Mouse (Mus musculus) MEL (cell line): Measurements from ENCODE around the gene Pld4. TPM values are rescaled to one million over a fixed set of nuclear protein-coding genes. Genes with fewer than 3 reads are reported as not detected.

Source experiments
- DNase-seq: peaks from one replicate; pipeline ENCODE4 v3.0.0; 2011; ENCODE audit warnings: low read depth, low spot score
- H3K27ac ChIP-seq: 2 replicates; pipeline ENCODE4 v1.5.1; 2012; ENCODE audit warnings: low read depth, mild to moderate bottlenecking, control low read depth, low read length, moderate library complexity; ENCODE audit not compliant: control insufficient read depth
- H3K27me3 ChIP-seq, 2 experiments: fragments of 150-350 bp in 1 of 2; sonication (generic) in 1 of 2; 2 replicates each; pipeline ENCODE4 v1.6.1; 2012; ENCODE audit warnings: low read length in 2 of 2, mild to moderate bottlenecking in 2 of 2, improper control_type of control experiment in 1 of 2, moderate library complexity in 1 of 2; ENCODE audit not compliant: insufficient read depth in 2 of 2, control insufficient read depth in 1 of 2
- H3K36me3 ChIP-seq, 2 experiments: 2 replicates each; pipeline ENCODE4 v1.6.1; 2012 to 2014; ENCODE audit warnings: low read length in 2 of 2, improper control_type of control experiment in 1 of 2, inconsistent platforms in 1 of 2, mild to moderate bottlenecking in 1 of 2; ENCODE audit not compliant: insufficient read depth in 2 of 2, control insufficient read depth in 1 of 2
- H3K4me1 ChIP-seq, 2 experiments: fragments of 150-350 bp in 1 of 2; sonication (generic) in 1 of 2; 2 replicates each; pipeline ENCODE4 v1.6.1; 2012; ENCODE audit warnings: low read length in 2 of 2, improper control_type of control experiment in 1 of 2, mild to moderate bottlenecking in 1 of 2; ENCODE audit not compliant: insufficient read depth in 2 of 2, control insufficient read depth in 1 of 2
- H3K4me3 ChIP-seq, 2 experiments: fragments of 150-350 bp in 1 of 2; sonication (generic) in 1 of 2; 2 replicates each; pipeline ENCODE4 v1.5.1; 2012; ENCODE audit warnings: low read depth in 2 of 2, low read length in 2 of 2, mild to moderate bottlenecking in 2 of 2, moderate library complexity in 2 of 2, control low read depth in 1 of 2, improper control_type of control experiment in 1 of 2; ENCODE audit not compliant: control insufficient read depth in 1 of 2, insufficient read depth in 1 of 2
- H3K79me2 ChIP-seq: 2 replicates; pipeline ENCODE4 v1.6.1; 2012; ENCODE audit warnings: mild to moderate bottlenecking, low read length, moderate library complexity; ENCODE audit not compliant: control insufficient read depth, poor library complexity, insufficient read depth
- H3K9ac ChIP-seq: 2 replicates; pipeline ENCODE4 v1.6.1; 2012; ENCODE audit warnings: low read depth, mild to moderate bottlenecking, control low read depth, low read length, moderate library complexity; ENCODE audit not compliant: control insufficient read depth, poor library complexity, severe bottlenecking
- H3K9me3 ChIP-seq: fragments of 150-350 bp; sonication (generic); replicated peaks from 2 replicates; pipeline ENCODE4 v1.6.1; 2012; ENCODE audit warnings: mild to moderate bottlenecking, low read length, improper control_type of control experiment, moderate library complexity; ENCODE audit not compliant: insufficient read depth
- CTCF ChIP-seq, 3 experiments: IDR thresholded peaks in 2 of 3; conservative IDR thresholded peaks in 1 of 3; 2 replicates each; pipeline ENCODE4 v1.5.1; 2011 to 2012; ENCODE audit warnings: low read length in 3 of 3, low read depth in 2 of 3, mild to moderate bottlenecking in 2 of 3, improper control_type of control experiment in 1 of 3, inconsistent platforms in 1 of 3, mixed read lengths in 1 of 3, moderate library complexity in 1 of 3; ENCODE audit not compliant: control insufficient read depth in 1 of 3, insufficient read depth in 1 of 3, poor library complexity in 1 of 3, severe bottlenecking in 1 of 3
- ETS1 ChIP-seq: IDR thresholded peaks from 2 replicates; pipeline ENCODE4 v1.6.1; 2012; ENCODE audit warnings: low read depth, mild to moderate bottlenecking, inconsistent platforms, low read length, improper control_type of control experiment, moderate library complexity
- GABPA ChIP-seq: IDR thresholded peaks from 2 replicates; pipeline ENCODE4 v1.6.1; 2012; ENCODE audit warnings: low read depth, mild to moderate bottlenecking, inconsistent platforms, low read length, improper control_type of control experiment, moderate library complexity
- HCFC1 ChIP-seq: IDR thresholded peaks from 2 replicates; pipeline ENCODE4 v1.6.1; 2012; ENCODE audit warnings: low read depth, mild to moderate bottlenecking, inconsistent platforms, low read length, improper control_type of control experiment, moderate library complexity
- KAT2A ChIP-seq: conservative IDR thresholded peaks from 2 replicates; pipeline ENCODE4 v1.6.1; 2012; ENCODE audit warnings: low read depth, low read length, improper control_type of control experiment, inconsistent platforms
- NELFE ChIP-seq: IDR thresholded peaks from 2 replicates; pipeline ENCODE4 v1.6.1; 2011; ENCODE audit warnings: low read depth, low read length, improper control_type of control experiment
- POLR2AphosphoS5 ChIP-seq: IDR thresholded peaks from 2 replicates; pipeline ENCODE4 v1.6.1; 2012; ENCODE audit warnings: low read depth, borderline replicate concordance, mild to moderate bottlenecking, inconsistent platforms, low read length, moderate library complexity, mixed read lengths
- SIN3A ChIP-seq: IDR thresholded peaks from 2 replicates; pipeline ENCODE4 v1.6.1; 2012; ENCODE audit warnings: low read length, improper control_type of control experiment, inconsistent platforms
- TAL1 ChIP-seq: IDR thresholded peaks from 2 replicates; pipeline ENCODE4 v1.6.1; 2012; ENCODE audit warnings: mild to moderate bottlenecking, inconsistent platforms, low read length, moderate library complexity, mixed read lengths
- TBP ChIP-seq: IDR thresholded peaks from 2 replicates; pipeline ENCODE4 v1.8.0; 2011; ENCODE audit warnings: low read depth, low read length, improper control_type of control experiment
- UBTF ChIP-seq: IDR thresholded peaks from 2 replicates; pipeline ENCODE4 v1.6.1; 2012; ENCODE audit warnings: low read depth, mild to moderate bottlenecking, inconsistent platforms, low read length, improper control_type of control experiment, moderate library complexity, borderline replicate concordance; ENCODE audit not compliant: insufficient read depth
- USF1 ChIP-seq: IDR thresholded peaks from 2 replicates; pipeline ENCODE4 v1.6.1; 2014; ENCODE audit warnings: low read depth, mild to moderate bottlenecking, inconsistent platforms, low read length, improper control_type of control experiment, moderate library complexity
- ZC3H11A ChIP-seq: IDR thresholded peaks from 2 replicates; pipeline ENCODE4 v1.6.1; 2012; ENCODE audit warnings: low read depth, mild to moderate bottlenecking, inconsistent platforms, low read length, improper control_type of control experiment
- ZKSCAN1 ChIP-seq: IDR thresholded peaks from 2 replicates; pipeline ENCODE4 v1.6.1; 2012; ENCODE audit warnings: low read depth, mild to moderate bottlenecking, inconsistent platforms, low read length, improper control_type of control experiment, moderate library complexity
- ZMIZ1 ChIP-seq: IDR thresholded peaks from 2 replicates; pipeline ENCODE4 v1.6.1; 2012; ENCODE audit warnings: low read depth, mild to moderate bottlenecking, inconsistent platforms, low read length, improper control_type of control experiment, moderate library complexity
- polyA plus RNA-seq, 2 experiments: library from polyadenylated mRNA; stranded (reverse) in 1 of 2; unstranded in 1 of 2; fragments of >175 nt in 1 of 2; fragments of >200 nt in 1 of 2; gene quantifications; 2 replicates each; pipeline versions ENCODE4 v1.2.1 to v1.2.4; 2012; ENCODE audit warnings: low replicate concordance in 2 of 2, low read depth in 1 of 2; ENCODE audit not compliant: insufficient read length in 2 of 2, insufficient read depth in 1 of 2, missing spikeins in 1 of 2
- total RNA-seq: library from RNA; depleted of rRNA; stranded (reverse); fragments of 300-350 nt; gene quantifications from 2 replicates; pipeline ENCODE4 v1.2.3, GENCODE M21; 2012

The Pld4 gene
- total and polyA plus RNA-seq, 3 experiments: 9.7 to 16.4 TPM; not detected in 1

GRCm38 (mm10) chr12:112770396-112770795, 9.9 kb downstream of the Pld4 start:
- no peak for DNase-seq
- Histone ChIP-seq H3K27ac (no peak overlapping the region), H3K79me2 (no peaks in the 10 kb centered on the region), H3K4me3 (no peak overlapping the region), H3K9me3 (peaks cover 1% of the 10 kb centered on the region; the same call in 1 of the 2 replicates), H3K36me3 (no peaks in the 10 kb centered on the region), H3K27me3 (no peaks in the 10 kb centered on the region), H3K4me1 (no peaks in the 10 kb centered on the region), H3K9ac (no peak overlapping the region)
- TF ChIP-seq TAL1 (no peak), POLR2AphosphoS5 (no peak), ETS1 (no peak)

- H3K27me3 ChIP-seq: no peaks in the 10 kb centered on the region
- H3K79me2 ChIP-seq: no peaks in the 10 kb centered on the region
- no peak for DNase-seq
- no peak overlapping the region for H3K4me3 ChIP-seq
- H3K4me1 ChIP-seq: no peaks in the 10 kb centered on the region
- no peak overlapping the region for H3K27ac ChIP-seq
- no peak overlapping the region for H3K9ac ChIP-seq
- peaks cover 3% of the 10 kb centered on the region; the same call in 1 of the 2 replicates for H3K9me3 ChIP-seq
- TF ChIP-seq TBP (no peak), KAT2A (no peak), CTCF (IDR thresholded peaks at IDR 0.05 in 2 of 3, conservative IDR thresholded peaks at IDR 0.05 in 1 of 3; ENCODE audit: control insufficient read depth in 1 of 3, insufficient read depth in 1 of 3, low read depth in 2 of 3, low read length in 3 of 3, poor library complexity in 1 of 3, severe bottlenecking in 1 of 3) (no peak), HCFC1 (no peak), ZKSCAN1 (no peak), NELFE (no peak), ZMIZ1 (no peak), SIN3A (no peak)
- H3K36me3 ChIP-seq: no peaks in the 10 kb centered on the region
Measured at GRCm38 (mm10) chr12:112772306-112772705, 11.9 kb downstream of the Pld4 start.

GRCm38 (mm10) chr12:112773366-112773765, 12.9 kb downstream of the Pld4 start:
- Histone ChIP-seq H3K36me3 (no peaks in the 10 kb centered on the region), H3K9me3 (peaks cover 3% of the 10 kb centered on the region; the same call in 1 of the 2 replicates), H3K9ac (no peak overlapping the region), H3K27ac (no peak overlapping the region), H3K4me3 (no peak overlapping the region), H3K4me1 (no peaks in the 10 kb centered on the region), H3K79me2 (no peaks in the 10 kb centered on the region), H3K27me3 (no peaks in the 10 kb centered on the region)
- TF ChIP-seq TAL1 (no peak), UBTF (no peak), GABPA (no peak), USF1 (no peak), ZC3H11A (no peak)
- DNase-seq: no peak
